Mouse (Mus musculus) kidney, postnatal 10 days (tissue): ENCODE data around the gene Slco4c1.
A peak's percentile ranks its signal among the peaks of the same experiment; 100 is the strongest.

Experiments
- DNase-seq: peaks from one replicate; pipeline ENCODE4 v3.0.0; 2021; ENCODE audit warnings: mixed read lengths

Gene Slco4c1

GRCm38 (mm10) chr1:96768264-96768663, 103.7 kb downstream of the Slco4c1 start:
- peak; percentile 14 for DNase-seq

- DNase-seq: no peak
These were observed 105.4 kb downstream of the Slco4c1 start for GRCm38 (mm10) chr1:96766535-96766934.
